Mouse (Mus musculus): ENCODE measurements around the gene Cacna1a.
A peak's percentile ranks its signal among the peaks of the same experiment; 100 is the strongest.

Cacna1a gene

DNA sequence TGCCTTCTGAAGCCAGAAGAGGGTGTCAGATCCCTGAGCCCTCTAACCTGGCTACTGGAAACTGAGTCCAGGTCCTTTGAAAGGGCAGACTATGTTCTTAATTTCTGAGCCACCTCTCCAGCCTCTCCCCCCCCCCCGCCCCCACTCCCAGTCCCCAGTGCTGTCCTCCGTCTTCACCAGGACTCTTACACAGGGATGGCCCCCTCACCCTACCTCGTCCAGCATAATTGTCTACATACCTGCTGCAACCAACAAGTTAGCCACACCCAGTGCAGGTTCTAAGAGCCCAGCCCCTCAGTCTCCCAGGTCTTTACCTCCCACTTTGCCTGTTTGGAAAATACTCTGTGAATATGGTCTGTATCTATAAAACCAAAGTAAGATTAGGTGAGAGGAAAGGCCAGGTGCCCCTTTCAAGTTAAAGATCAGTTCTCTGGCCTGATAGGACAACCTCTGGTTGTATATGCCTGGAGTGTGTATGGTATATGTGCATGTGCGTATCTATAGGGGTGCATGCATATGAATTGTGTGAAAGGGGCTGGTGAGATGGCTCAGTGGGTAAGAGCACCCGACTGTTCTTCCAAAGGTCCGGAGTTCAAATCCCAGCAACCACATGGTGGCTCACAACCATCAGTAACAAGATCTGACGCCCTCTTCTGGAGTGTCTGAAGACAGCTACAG, 252.5 kb downstream of the Cacna1a start:
- DNase-seq, result no peak

DNA sequence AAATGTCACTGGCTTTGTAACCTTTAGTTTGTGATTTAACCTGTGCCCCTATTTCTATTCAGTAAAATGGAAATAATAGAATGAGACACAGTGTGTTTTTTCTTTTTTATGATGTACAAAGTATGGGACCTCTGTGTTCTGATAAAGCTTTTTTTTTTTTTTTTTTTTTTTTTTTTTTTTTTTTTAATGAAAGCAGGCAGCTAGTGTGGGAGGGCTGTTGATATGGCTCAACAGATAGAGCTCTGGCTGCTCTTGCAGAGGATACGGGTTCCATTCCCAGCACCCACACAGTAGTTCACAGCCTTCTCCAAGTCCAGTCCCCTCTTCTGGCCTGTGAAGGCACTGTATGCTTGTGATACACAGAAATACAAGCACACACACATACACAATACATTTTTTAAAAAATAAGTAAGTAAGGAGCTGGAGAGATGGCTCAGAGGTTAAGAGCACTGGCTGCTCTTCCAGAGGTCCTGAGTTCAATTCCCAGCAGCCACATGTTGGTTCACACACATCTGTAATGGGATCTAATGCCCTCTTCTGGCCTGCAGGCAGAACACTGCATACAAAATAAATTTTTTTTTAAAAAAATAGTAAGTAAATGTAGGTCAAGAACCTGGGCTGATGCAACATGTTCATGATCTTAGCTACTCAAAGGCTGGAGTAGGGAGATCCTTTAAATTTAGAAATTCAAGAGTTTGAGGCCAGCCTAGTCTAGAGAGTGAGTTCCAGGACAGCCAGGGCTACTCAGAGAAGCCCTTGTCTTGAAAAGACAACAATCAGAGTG, 253.5 kb downstream of the Cacna1a start:
- DNase-seq, result no peak

DNA sequence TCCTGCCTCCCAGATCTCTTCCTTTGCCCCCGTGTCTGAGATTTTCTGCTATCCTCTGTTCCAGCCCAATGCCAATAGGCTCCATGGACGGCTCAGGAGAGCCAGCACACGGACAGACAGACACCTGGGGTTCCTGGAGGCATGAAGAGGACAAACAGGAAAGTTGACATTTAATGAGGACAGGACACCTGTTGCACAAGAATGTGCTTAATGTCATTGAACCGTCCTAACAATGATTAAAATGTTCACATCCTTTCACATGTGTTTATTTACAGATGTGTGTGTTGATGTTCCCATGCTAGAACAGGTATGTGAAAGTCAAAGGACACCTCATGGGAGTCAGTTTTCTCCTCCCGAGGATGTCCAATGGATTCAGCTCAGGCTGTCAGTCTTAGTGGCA, 254.8 kb downstream of the Cacna1a start:
- DNase-seq, result no peak

DNA sequence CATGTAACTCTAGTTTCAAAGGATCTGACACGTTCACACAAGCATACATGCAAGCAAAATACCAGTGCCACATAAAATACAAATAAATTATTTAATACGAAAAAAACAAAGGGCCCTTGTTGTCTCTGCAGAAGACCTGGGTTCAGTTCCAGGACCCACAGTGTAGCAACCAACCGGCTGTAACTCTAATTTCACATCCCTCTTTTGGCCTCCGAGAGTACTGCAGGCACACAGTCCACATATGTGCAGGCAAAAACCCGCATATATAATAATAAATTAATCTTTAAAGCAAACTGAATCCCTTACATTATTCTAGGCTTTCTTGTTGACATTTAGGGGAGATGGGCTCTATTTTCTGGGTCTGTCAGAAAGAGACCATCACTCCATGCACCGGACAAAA, 258.6 kb downstream of the Cacna1a start:
- no peak for DNase-seq

DNA sequence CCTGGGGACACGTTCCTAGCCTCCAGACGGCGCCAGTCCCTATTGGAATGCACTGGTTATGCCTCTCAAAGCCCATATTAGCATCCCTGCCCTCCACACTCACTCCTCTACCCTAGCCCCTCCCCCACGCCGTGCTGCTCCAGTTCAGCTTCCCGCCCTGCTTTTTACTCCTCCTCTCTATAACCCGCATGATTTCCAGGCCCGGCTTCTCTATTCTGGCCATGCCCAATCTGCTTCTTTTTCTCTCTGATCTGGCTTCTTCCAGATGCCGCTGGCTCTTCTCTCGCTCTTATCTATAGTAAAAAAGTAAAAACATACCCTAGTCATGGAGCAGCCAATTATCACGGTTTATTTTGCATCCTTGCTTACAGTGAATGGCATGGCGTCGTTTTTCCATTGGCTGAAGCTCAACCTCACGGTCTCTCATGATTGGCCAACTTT, 259.2 kb downstream of the Cacna1a start:
- DNase-seq, result no peak

DNA sequence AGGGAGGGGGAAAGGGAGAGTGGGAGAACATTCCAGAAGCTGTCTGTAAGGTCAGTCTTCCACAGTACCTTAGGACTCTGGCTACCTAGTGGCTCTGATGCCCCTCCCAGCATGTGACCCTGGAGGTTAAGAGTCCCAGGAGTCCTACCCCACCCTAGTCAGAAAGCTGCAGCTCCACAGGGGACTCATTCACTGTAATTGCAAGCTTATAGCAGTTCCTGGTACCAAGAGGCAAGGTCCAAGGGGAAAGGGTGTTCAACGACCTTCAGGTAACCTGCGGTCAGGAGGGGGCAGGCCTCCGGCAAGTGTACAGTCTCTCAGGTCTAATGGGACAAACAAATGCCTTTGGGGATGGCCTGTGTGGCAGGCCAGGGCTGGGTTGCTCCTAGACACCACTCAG, 262.0 kb downstream of the Cacna1a start:
- no peak for DNase-seq

DNA sequence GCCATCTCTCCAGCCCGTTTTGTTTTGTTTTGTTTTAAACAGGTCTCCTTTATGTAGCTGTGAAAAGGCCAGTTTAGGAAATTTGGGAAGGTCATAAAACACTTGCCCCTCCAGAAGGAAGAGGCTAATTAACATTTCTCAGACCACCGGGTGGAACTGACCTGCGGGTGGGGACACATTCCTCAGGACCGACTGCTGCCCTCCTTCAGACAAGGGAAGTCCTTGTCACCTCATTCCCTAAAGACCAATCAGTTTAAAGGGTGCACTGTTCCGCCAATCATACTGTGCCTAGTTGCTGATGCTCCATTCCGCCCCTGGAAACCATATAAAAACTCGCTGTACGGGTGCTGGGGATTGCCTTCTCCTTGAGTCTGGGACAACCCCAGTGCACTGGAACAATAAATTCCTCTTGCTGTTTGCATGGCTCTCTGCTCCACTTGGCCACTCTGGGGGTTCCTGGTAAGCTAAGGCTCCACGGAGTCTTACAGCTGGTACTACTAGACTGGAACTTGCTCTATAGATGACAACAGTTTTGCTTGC, 264.9 kb downstream of the Cacna1a start:
- no peak for DNase-seq

DNA sequence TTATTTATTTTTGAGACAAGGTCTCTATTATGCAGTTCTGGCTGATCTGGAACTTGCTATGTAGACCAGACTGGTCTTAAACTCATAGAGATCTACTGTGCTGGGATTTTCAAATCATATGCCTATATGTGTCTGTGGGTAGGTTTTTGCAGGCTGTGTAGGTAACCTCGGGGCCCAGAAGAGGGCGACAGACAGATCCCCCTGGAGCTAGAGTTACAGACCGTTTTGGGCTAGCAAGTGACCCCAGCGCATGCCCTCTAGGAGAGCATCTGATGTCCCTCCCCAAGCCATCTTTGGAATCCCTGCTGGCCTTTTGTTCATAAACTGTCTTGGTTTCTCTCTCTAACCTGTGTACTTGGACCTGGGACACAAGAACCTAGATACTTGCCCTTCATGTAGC, 266.4 kb downstream of the Cacna1a start:
- no peak for DNase-seq

DNA sequence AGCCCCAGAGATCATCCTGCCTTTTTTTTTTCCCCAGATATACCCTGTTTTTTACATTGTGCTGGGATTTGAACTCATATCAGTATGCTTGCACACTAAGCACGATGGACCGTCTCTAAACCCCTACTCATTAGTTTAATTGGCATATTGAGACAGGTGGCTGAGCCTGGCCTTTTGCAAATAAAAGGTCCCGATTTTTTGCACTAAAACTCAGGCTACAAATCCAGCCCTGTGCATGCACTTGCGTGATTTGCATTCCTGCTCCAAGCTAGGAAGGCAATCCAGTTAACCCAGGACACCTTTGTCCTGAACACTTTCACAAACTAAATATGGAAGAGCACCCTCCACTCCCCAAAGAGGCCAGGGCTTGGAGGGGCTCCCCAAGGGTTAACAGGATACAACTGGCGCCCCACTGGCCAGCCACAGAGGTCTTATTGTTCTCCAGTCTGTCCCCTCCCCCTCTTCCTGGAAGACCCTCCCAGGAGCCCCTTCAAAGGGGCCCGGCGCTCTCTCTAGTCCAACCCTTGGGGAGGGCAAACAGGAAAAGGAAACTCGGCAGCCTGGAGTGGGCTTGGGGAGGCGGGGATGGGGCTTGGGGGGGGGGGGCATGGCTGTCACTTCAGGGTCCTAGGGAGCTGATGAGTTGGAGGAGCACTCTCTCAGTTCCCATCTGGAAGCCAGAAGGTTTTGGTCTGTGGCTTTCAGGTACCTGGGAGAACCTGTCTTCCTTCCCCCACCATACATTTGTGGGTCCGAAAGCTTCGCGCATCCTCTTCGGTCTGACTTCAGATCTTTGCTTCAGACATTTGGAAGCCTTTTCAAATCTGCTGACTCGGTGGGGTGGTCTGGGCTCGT, 267.3 kb downstream of the Cacna1a start:
- DNase-seq, result no peak

DNA sequence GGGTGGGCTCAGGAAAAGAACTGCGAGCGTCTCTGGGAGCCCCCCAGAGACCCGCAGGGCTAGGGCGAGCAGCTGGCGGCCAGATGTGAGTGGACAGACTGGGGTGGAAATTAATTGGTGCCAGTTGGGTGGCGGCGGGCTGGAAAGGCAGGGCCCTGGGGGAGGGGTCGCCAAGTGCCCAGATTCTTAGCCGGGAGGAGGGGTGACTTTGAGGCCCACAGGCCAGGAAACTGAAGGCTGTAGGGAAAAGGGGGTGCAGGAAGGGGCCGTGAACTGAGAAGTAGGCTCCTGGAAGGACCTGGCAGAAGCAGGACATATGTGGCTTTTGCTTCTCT, 267.9 kb downstream of the Cacna1a start:
- no peak for DNase-seq

DNA sequence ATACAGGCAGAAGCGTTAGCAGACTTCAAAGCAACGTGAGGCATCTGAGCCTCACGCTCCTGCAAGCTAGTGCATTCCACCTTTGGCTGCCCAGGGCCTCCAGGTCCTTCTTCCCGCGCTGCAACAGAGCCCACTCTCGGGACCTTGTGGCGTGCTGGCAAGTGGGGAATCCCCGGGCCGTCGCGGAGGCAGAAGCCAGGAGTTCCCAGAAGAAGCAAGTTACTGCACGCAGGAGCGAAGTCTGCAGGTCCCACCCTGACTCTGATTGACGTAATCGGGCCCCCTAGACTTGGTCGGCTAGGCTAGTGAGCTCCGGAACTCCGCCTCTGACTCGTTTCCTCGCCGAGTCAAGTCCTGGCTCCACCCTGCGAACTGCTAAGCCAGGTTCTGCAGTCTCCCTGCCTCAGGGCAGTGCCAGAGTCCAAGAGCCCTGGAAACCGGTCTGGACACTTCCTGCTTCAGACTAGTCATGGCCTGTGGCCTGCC, 268.4 kb downstream of the Cacna1a start:
- no peak for DNase-seq

DNA sequence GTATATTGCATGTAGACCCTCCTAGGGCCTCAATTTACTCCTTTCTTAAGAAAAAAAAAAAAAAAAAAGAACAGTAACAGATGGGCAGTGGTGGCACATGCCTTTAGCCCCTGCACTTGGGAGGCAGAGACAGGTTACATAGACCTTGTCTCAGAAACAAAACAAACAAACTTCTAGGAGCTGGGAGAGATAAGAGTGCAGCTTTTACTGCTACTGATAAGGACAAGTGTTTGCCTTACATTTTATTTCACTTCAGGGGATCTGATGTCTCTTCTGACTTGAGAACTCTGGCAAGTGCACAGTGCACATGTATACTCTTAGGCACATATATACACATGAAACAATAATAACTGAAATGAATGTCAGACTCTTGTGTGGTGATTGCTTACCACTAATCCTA, 269.0 kb downstream of the Cacna1a start:
- DNase-seq, result no peak

DNA sequence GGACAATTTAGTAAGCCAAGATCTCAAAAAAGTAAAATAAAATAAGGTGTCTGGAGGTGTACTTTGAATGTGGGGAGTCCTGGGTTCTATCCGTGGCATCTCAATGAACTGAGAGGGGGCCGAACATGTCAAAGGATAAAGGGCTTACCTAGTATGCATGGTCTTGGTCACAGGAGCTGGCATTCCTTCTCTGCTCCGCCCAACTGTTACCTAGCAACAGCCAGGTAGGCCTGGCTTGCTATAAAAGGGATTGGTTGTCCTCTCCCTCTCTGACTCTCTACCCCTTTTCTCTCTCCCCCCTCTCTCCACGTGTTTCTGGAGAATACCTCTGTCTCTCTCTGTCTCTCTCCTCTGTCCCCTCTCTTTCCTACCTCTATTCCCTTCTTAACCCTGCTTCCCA, 269.4 kb downstream of the Cacna1a start:
- DNase-seq, result no peak

DNA sequence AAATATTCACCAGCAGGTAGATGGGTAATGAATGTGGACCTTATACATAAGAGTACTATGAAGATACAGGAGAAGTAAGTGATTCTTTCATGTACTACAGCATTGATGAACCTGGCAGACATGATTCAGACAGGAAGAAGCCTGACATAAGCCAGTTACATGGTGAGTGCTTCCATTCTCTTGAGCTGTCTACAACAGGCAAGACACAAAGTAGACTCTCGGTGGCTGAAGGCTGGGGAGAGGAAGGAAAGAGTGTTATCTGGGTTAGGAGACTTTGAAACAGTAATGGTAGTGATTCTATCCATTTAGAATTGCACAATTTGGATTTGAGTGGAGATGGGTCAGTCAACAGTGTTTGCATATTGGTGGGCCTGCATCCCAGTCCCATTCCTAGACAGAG, 270.7 kb downstream of the Cacna1a start:
- DNase-seq, result no peak

DNA sequence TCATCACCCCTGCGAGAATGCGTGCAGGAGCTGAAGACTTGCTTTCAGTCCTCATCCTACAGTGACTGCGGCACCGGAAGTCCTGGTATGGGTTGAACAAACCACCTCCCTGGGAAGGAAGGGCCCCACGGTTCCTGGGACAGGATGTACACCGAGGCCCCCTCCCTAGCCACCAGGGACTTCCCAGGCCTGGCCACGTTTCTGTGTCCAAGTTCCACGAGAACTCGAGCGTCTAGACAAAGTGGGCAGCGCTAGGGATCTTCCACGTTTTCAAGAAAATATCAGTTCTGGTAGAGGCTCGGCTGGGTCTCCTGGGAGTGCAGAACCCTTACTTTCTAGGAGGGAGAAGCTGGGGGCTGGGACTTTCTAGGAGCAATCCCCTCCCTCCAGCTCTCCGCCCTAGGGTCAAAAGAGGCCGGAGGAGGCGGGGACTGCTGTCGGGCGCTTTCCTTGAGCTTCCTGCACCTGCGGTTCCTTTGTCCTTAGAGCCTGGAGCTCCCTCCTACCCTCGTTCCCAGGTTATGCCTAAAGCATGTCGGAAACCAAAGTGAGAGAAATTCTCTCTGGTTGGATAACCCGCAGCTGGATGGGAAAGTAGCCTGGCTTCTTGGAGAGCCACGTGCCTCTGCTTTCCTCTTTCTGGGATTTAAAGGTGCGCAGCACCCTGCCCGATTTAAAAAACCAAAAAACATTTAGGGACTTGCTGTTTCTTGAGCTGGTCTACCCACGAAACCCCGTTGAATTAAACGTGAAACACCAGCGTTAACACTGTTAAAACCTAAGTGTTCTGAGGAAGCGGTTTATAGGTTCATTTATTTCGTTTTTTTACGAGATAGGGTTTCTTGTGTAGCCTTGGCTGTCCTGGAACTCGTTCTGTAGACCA, 271.9 kb downstream of the Cacna1a start:
- no peak for DNase-seq

DNA sequence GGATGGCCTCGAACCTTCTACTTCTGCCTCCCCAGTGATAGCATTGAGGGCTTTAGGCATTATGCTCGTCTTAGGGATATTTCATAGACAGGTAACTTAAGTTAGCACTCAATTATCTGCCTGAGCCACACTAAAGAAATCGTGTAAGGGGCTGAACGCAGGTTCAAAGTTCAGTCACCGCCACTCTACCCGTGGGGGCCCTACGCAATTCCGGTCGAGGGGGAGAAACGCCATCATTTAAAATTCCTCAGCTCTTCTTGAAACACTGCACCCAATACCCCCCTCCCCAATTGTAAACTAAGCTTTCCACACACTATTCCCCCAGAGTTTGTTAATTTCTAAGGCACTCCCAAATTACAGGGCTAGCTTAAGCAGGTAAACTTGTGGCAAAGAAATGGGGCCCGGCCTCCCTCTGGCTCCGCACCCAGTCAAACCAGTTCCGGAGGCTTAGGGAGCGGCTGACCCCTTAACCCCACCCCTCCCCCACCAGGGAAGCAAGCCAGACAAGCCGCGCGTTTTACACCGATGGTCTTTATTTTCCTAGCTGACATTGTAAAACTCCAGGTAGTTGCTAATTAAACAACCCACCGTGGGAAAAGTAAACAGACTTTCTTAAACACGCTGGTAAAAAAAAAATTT, 272.7 kb downstream of the Cacna1a start:
- DNase-seq, result no peak

DNA sequence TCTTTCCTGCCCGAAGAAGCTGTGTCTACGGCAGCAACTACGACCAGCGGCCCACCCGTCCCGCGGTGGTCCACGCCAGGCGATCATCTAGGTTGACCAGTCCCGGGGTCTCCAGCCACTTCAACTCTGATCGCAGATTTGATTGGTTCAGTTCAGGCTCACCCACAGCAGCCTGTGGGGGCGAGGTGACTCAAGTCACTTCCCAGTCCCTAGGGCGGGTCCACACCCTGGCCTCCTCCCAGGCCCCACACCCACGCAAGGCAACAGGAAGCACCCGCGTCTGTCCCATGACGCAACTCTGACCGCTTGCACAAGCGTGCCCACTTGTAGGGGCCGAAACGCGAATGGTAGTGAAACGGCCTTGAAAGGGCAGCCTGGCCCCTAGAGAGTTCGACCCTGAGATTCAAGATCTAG, 273.2 kb downstream of the Cacna1a start:
- DNase-seq, result no peak

DNA sequence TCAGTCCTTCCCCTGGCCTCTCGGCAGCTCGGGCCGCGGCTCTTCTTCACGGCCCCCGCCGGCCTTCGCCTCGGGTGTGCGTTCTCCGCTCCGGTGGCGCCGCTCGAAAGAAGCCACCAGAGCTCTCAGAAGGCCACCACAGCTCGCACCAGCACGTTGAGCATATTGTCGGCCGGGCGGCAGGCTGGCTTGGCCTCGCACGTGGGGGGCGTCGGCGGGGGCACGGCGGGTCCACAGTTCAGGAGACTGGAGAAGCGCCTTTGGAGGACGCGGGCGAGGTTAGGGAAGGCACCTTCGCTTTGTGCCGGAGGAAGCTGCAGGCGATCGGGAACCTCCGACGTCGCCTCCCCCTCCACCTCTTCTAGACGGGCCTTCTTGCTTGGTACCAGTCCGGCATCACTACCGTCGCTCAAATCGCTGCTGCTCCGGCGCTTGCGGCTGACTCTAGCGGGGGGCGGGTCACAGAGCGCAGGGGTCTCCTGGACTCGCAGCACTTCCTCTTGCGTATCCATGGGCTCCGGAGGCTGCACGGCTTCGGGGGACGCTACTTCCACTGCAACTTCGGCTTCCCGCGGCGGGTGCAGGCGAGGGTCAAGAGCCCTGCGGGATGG, 273.8 kb downstream of the Cacna1a start:
- peak; percentile 45 for DNase-seq

DNA sequence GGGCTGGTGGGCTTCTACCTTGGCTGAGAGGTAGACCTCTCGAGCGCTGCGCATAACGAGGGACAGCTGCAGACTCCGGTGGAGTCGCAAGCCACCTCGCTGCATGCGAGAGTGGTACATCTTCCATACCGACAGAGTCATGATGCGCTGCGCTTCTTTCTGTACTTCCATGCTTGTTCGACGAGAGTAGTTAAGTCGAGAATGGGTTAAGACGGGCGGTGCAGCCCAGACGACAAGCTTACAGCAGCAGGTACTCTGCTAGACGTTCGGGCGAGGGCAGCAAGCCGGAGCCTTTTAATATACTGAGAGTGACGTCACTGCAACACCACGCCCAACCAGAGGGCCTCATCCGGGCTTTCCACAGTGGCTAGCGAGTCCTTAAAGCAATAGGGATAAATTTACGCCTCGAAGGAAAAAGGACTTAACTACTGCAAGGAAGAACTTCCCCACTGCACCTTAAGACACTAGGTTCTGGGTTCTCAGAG, 274.4 kb downstream of the Cacna1a start, which contains the start of gene Ier2:
Gene Ier2, minus strand, starts transcription at position 272 of the 485 bp plus-strand sequence.
- peak; percentile 81 for DNase-seq

DNA sequence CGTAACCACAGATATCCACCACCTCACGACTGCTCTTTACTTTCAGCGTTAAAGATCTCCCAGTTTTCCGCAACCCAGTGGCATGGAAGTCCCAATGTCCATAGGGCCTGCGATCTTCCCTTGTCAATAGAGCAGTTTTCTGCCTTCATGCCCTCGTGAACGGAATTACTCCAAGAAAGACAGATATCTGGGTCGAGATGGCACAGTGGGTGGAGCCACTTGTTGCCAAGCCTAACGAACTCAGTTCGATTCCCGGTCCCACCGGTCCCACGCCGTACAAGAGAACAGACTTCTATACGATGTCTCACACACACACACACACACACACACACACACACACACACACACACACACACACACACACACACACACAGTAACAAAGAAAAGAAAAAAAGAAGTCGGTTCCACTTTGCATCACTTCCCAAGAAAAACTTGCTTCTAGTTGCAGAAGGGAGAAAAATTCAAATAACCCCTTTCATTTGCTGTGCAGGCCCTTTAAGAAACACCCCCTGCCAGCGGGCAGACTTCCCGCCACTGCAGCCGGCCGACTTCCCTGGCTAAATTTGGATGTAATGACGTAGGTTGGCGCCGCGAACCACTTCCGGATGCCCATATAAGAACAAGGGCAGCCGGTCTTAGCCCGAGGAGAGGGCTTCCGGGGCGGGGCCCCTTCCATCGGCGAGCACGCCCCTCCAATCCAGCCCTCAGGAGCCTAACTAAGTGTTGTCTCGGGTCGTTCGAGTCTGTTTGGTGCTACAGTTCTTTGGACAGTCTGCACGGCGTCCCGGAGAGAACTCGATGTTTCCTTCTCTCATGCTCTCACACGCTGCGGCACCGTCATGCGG, 275.5 kb downstream of the Cacna1a start:
- DNase-seq, result peak; percentile 90

Measured in right cerebral cortex, postnatal 4 days (tissue).